Mouse (Mus musculus): ENCODE results near the gene Clmn.

Gene Clmn

DNA sequence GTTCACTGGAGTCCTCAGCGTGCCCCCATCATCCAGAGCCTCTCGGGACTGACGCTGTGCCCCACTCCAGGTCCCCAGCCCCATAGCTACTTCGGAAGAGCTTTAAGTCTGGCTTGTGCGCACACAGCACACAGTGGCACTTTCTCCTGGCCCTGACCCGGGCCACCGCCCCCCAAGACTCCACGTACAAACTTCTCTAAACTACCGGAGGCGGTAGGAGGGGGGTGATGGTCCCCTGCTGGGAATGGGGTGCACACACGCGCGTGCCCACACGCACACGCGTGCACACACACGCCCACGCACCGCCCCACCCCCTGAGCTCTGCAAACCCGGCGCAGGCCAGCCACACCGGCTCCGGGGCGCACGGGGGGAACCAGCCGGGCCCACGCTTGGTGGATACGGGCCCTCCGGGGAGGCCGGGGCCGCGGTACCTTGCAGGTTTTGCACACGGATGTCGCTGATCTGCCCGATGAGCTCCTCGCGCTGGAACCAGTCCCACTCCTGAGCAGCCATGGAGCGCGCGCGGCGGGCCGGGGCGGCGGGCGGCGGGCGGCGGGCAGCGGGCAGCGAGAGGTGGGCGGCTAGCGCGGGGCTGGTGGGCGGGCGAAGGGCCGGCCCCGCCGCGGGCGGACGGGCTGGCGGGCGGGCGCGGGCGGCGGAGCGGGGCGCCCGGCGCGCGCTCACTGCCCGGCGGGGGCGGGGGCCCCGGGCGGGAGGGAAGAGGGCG, at the start of gene Clmn:
Gene Clmn, minus strand, starts transcription at position 638 of the 727 bp plus-strand sequence.
- peak; percentile 27 for DNase-seq (ENCODE audit: low spot score)

- DNase-seq (ENCODE audit: low spot score), result no peak
Observed at GRCm38 (mm10) chr12:104912990-104913389, 48.1 kb upstream of the Clmn start.

GRCm38 (mm10) chr12:104912281-104912933, 47.5 kb upstream of the Clmn start:
- DNase-seq (ENCODE audit: low spot score), result no peak

GRCm38 (mm10) chr12:104909750-104910149, 44.9 kb upstream of the Clmn start:
- no peak for DNase-seq (ENCODE audit: low spot score)

DNA sequence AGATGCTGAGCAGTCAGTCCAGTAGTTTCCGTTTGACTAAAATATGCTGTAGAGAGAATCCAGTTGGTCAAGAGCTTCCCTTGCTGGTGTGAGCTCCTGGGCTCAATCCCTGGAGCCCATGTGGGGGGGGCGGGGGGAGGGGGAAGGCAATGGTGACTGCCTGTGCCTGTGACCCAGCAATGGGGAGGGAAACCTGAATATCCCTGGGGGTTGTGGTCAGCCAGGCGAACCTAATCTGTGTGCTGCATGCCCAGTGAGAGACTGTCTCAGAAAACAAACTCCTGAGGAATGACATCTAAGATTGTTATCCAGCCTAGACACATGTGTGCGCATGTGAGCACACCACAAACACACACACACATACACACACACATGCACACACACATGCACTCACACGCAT, 44.1 kb upstream of the Clmn start:
- DNase-seq (ENCODE audit: low spot score), result no peak

- peak; percentile 69 for DNase-seq (ENCODE audit: low spot score)
Observed at GRCm38 (mm10) chr12:104908024-104908781, 43.3 kb upstream of the Clmn start.

DNA sequence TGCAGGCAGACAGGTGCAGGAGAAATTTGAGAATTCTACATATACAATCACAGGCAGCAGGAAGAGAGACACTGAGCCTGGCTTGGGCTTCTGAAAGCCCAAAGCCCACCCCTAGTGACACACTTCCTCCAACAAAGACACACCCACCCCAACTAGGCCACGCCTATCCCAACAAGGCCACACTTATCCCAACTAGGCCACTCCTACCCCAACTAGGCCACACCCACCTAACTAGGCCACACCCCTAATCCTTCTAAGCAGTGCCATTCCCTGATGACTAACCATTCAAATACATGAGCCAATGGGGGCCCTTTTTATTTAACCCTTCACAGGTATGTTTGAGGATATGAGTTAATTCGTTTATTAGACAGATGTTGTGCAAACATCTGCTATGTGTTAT, 42.3 kb upstream of the Clmn start:
- no peak for DNase-seq (ENCODE audit: low spot score)

- DNase-seq (ENCODE audit: low spot score), result peak; percentile 63
Observed at GRCm38 (mm10) chr12:104904138-104904537, 39.3 kb upstream of the Clmn start.

GRCm38 (mm10) chr12:104902392-104903053, 37.6 kb upstream of the Clmn start:
- no peak for DNase-seq (ENCODE audit: low spot score)

DNA sequence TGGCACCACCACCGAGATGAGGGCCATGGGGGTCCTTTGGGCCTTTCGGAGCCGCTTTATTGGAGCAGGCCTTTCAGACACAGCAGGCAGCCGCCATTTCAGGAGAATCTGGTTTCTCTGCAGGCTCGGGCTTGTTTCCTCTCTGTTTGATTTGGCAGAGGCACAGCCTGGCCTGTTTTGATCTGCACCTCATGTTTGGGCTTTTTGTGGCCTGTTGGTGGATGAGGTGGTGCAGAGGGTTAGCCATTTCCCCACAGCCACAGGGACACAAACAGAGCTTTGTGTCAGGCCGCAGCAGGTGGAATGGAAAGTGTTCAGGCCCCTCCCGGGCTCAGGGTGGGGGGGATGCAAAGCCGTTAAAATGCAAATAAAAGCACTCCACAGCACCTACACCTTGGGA, 36.4 kb upstream of the Clmn start:
- no peak for DNase-seq (ENCODE audit: low spot score)

- no peak for DNase-seq (ENCODE audit: low spot score)
Observed at GRCm38 (mm10) chr12:104899835-104900234, 35.0 kb upstream of the Clmn start.

GRCm38 (mm10) chr12:104899161-104899560, 34.3 kb upstream of the Clmn start:
- DNase-seq (ENCODE audit: low spot score), result no peak

DNA sequence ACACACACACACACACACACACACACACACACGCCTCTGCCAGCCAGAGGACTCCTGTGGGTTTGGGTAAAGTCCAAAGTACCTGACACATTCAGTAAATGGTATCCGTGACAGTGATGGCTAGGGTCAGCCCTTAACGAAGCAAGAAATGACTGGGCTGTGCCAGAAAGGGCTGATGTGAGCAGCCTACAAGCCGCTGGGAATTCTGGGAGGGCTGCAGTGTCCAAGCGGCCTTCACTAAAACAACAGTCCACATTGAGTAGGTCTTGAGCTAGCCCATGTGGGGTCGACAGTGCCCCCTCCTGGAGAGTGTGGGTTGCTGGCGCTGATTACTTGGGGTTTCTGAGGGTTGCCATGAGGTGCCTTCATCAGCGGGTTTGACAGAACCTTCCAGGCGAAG, 33.8 kb upstream of the Clmn start:
- no peak for DNase-seq (ENCODE audit: low spot score)

DNA sequence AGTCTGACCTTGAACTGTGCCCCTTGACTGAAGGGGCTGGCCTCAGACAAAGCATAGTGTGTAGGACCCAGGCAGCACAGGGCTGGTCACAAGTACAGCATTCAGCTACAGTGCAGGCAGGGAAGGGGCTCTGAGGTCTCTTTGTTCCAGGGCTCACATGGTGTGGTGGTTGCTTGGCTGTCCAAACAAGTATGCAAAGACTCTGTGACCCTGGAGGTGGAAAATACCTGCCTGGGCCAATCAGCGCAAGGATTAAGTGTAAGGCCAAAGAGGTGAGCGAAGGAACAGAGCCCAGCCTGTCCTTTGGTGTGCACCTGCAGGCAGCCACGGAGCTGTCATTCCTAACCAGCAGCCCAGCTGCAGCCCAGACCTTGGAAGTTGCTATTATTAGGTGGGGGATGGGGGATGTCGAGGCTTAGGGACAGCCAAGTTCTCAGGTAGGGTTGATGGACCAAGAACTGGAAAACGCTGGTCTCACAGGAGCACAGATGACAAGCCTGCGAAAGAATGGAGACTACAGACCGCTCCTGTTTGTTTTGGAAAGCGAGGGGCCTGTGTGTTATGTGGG, 32.3 kb upstream of the Clmn start:
- DNase-seq (ENCODE audit: low spot score), result peak; percentile 48

GRCm38 (mm10) chr12:104896640-104897039, 31.8 kb upstream of the Clmn start:
- DNase-seq (ENCODE audit: low spot score), result peak; percentile 54

- no peak for DNase-seq (ENCODE audit: low spot score)
Observed at GRCm38 (mm10) chr12:104892245-104892644, 27.4 kb upstream of the Clmn start.

DNA sequence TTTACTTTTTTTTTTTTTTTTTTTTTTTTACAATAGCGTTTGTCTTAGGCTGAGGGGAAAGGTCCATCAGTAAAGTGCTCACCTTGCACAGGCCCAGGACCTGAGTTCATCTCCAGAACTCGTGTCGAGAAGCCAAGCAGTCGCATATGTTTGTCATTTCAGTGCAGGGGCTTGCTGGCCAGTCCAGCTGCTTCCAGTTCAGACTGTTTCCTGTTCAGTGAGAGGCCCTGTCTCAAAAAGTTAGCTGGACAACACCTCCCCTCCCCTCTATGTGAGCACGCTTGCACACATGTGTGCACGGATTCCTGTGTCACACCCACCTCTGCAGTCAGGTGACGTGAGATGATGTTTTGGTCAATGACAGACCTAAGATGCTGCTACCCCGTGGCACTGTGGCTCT, 25.2 kb upstream of the Clmn start:
- no peak for DNase-seq (ENCODE audit: low spot score)

GRCm38 (mm10) chr12:104886104-104886503, 21.2 kb upstream of the Clmn start:
- DNase-seq (ENCODE audit: low spot score), result no peak

DNA sequence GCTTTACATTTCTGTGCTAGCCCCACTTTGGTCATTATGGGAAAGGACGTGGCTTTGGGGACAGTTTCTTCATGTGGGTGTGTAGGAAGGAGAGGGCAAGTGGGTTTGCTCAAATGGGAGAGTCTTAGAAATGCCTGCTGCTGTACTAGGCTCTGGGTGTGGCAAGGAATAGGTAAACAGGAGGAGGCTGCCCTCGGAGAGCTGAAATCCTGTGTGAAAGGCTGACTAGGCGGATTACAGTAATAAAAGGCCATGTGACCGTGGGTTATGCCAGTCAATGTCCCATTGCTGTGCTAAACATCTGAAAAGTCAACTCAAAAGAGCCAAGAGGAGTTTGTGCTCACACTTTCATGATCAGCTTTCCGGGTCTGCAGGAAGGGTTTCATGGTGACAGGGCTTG, 17.7 kb upstream of the Clmn start:
- no peak for DNase-seq (ENCODE audit: low spot score)

- no peak for DNase-seq (ENCODE audit: low spot score)
Observed at GRCm38 (mm10) chr12:104882061-104882460, 17.2 kb upstream of the Clmn start.

GRCm38 (mm10) chr12:104881518-104882060, 16.7 kb upstream of the Clmn start:
- DNase-seq (ENCODE audit: low spot score), result no peak

GRCm38 (mm10) chr12:104880367-104880766, 15.5 kb upstream of the Clmn start:
- DNase-seq (ENCODE audit: low spot score), result peak; percentile 29

All from embryo, embryonic 10.5 days (tissue).